Mouse (Mus musculus) heart, embryonic 14.5 days (tissue): ENCODE measurements around the gene Klk9. TPM values are rescaled to one million over a fixed set of nuclear protein-coding genes. Genes with fewer than 3 reads are reported as not detected.

Experiments used
- ATAC-seq: fragments of 200-750 bp; cut with Nextera tagmentation; 2 replicates; pipeline ENCODE4 v1.8.0; 2017; ENCODE audit warnings: low read depth, moderate TSS enrichment; ENCODE audit not compliant: insufficient number of reproducible peaks, insufficient read depth, low FRiP score
- H3K27ac ChIP-seq, 2 experiments: fragments of 200-500 bp in 1 of 2; fragments of 300-500 bp in 1 of 2; sonication (generic) in 1 of 2; replicated peaks in 1 of 2; 2 replicates each; pipeline ENCODE4 v1.5.1; 2012 to 2014; ENCODE audit warnings: low read depth in 2 of 2, low read length in 2 of 2, control low read depth in 1 of 2, mild to moderate bottlenecking in 1 of 2, mixed read lengths in 1 of 2; ENCODE audit not compliant: control insufficient read depth in 1 of 2, insufficient read depth in 1 of 2
- H3K27me3 ChIP-seq: fragments of 300-500 bp; sonication (generic); 2 replicates; pipeline ENCODE4 v1.6.1; 2014; ENCODE audit warnings: mild to moderate bottlenecking, low read length, control low read depth; ENCODE audit not compliant: control insufficient read depth, insufficient read depth
- H3K36me3 ChIP-seq: fragments of 300-500 bp; sonication (generic); 2 replicates; pipeline ENCODE4 v1.6.1; 2014; ENCODE audit warnings: mild to moderate bottlenecking, control low read depth, low read length, mixed read lengths; ENCODE audit not compliant: control insufficient read depth, insufficient read depth
- H3K4me1 ChIP-seq, 2 experiments: fragments of 200-500 bp in 1 of 2; fragments of 300-500 bp in 1 of 2; sonication (generic) in 1 of 2; 2 replicates each; pipeline ENCODE4 v1.6.1; 2012 to 2014; ENCODE audit warnings: low read length in 2 of 2, control low read depth in 1 of 2, mixed read lengths in 1 of 2; ENCODE audit not compliant: control insufficient read depth in 2 of 2, insufficient read depth in 2 of 2
- H3K4me2 ChIP-seq: fragments of 300-500 bp; sonication (generic); 2 replicates; pipeline ENCODE4 v1.6.1; 2014; ENCODE audit warnings: mild to moderate bottlenecking, low read length
- H3K4me3 ChIP-seq, 2 experiments: fragments of 200-500 bp in 1 of 2; fragments of 300-500 bp in 1 of 2; sonication (generic) in 1 of 2; 2 replicates each; pipeline ENCODE4 v1.5.1; 2012 to 2014; ENCODE audit warnings: low read length in 2 of 2, mild to moderate bottlenecking in 2 of 2, control low read depth in 1 of 2, low read depth in 1 of 2, moderate library complexity in 1 of 2; ENCODE audit not compliant: control insufficient read depth in 1 of 2, insufficient read depth in 1 of 2
- H3K9ac ChIP-seq: fragments of 300-500 bp; sonication (generic); 2 replicates; pipeline ENCODE4 v1.6.1; 2014; ENCODE audit warnings: mild to moderate bottlenecking, low read length
- H3K9me3 ChIP-seq: fragments of 300-500 bp; sonication (generic); 2 replicates; pipeline ENCODE4 v1.6.1; 2016; ENCODE audit warnings: low read length, control low read depth; ENCODE audit not compliant: control insufficient read depth
- WGBS: fragments of 180-500 bp; shearing (Covaris S2); extraction: QIAGEN DNeasy Blood & Tissue Kit; methylation state at CpG from one replicate; pipeline ENCODE4 v1.1.7; 2014; 5-methylcytosine and 5-hydroxymethylcytosine counted together
- polyA plus RNA-seq: library from polyadenylated mRNA; unstranded; fragments of >200 nt; fragmentation: Nextera tagmentation; extraction: Ambion mirVana; gene quantifications from 2 replicates; pipeline ENCODE4 v1.2.1, GENCODE M21; 2014

Gene Klk9
- polyA plus RNA-seq = not detected in 2 replicates

DNA sequence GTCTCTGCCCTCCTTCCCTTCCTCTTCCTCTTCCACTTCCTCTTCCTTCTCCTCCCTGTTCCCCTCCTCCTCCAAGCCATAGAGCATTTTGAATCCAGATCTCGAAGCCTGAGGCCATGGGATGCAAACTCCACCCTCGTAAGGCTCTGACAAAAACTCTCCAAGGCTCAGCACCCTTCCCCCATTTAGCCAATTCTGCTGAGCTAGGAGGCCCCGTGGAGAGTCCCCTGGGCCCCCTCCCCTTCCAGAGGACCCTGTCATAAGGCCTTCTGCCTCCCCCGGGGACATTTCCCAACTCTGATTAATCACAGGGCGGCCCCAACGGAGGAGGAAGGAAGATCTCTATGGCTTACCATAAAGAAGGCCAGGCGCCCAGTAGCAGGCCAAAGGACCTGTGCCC lies at the start of gene Klk9:
TSS of gene Klk9 (plus strand) at position 301 of the 400 bp plus-strand sequence.
- no peak within 1 kb of the TSS for H3K9ac ChIP-seq
- WGBS = 66% methylated on average over 7 of the region's 7 CpGs
- ATAC-seq = no peak

DNA sequence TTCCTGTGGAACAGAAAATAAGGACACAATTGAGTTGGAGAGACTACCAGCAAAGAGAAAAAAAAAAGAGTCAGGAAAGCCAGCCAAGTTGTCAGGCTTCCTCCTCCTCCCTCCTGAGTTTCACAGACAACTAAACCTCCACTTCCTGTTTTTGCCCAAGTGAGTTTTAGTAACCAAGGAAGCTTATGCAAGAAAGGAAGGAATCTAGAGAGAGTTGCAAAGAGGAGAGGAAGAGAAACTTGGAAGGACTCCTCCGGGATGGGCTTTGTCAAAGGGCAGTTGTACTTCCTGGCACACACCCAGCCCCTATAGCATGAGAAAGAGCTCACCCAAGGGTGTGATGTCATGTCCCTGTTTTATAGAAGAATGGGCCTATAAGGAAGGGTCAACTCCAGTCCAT lies 43.9 kb upstream of the Klk9 start:
- no peaks in the 10 kb centered on the region for H3K9me3 ChIP-seq
- no peak overlapping the region for H3K4me2 ChIP-seq
- WGBS = 48% methylated on average over 1 of the region's 1 CpGs
- H3K9ac ChIP-seq = no peak overlapping the region
- no peak overlapping the region for H3K4me3 ChIP-seq
- peak overlapping the region; percentile 23 to 44; a peak in 3 of 4 replicates for H3K27ac ChIP-seq
- no peaks in the 10 kb centered on the region for H3K27me3 ChIP-seq
- H3K36me3 ChIP-seq = no peaks in the 10 kb centered on the region
- no peaks in the 10 kb centered on the region for H3K4me1 ChIP-seq
- no peak for ATAC-seq

More for the DNA sequence above, at the start of gene Klk9:
- no peaks in the 10 kb centered on the region for H3K9me3 ChIP-seq
- no peak within 1 kb of the TSS for H3K4me2 ChIP-seq
- H3K4me3 ChIP-seq = no peak within 1 kb of the TSS
- H3K36me3 ChIP-seq = no peaks in the 10 kb centered on the region
- peaks cover 11% of the 10 kb centered on the region for H3K27me3 ChIP-seq
- peaks cover 4 to 7% of the 10 kb centered on the region in 2 experiments; a peak in 2 of 4 replicates for H3K4me1 ChIP-seq
- H3K27ac ChIP-seq = no peak within 1 kb of the TSS

DNA sequence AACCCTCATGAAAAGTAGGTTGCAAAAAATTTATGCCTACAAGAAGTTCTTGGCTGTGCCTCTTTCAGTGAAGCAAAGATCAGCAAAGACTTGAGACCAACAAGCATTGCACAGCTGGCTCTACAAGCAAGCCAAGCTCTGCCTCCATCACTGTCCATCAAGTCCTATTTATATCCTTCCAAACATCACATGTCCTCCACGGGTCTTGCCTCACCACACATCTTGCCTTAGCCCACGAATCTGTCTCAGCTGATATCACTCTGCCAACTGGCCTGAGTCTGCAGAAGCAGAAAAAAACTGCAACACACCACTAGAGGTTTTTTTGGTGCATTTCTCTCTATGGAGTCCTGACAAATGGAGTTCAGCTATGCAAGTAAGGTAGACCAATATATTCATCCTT lies 38.9 kb upstream of the Klk9 start:
- no peaks in the 10 kb centered on the region for H3K36me3 ChIP-seq
- H3K4me1 ChIP-seq = no peaks in the 10 kb centered on the region
- H3K9ac ChIP-seq = no peak overlapping the region
- no peaks in the 10 kb centered on the region for H3K27me3 ChIP-seq
- no peaks in the 10 kb centered on the region for H3K9me3 ChIP-seq
- no peak for ATAC-seq
- H3K4me3 ChIP-seq = no peak overlapping the region
- WGBS = 36% methylated on average over 2 of the region's 2 CpGs
- H3K4me2 ChIP-seq = no peak overlapping the region
- H3K27ac ChIP-seq = no peak overlapping the region

DNA sequence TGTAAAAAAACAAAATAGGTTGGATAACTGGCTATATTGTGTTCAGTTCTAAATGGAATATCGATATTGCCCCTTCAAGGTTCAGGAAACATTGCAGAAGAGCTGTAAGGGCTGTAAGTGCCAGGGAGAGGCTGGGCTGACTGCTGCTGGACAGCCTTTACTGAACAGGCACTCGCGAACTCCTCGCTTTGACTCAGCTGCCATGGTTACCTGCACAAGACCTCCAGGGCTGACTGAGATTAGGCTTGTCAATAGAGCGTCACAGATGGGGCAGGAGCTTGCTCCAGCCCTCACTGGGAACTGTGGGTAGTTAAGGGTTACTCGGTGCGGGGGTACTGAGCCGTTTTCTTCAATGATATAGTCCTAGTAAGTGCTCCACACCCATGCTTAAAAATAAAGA lies 25.2 kb upstream of the Klk9 start:
- no peak overlapping the region for H3K4me2 ChIP-seq
- no peak for ATAC-seq
- H3K4me3 ChIP-seq = no peak overlapping the region
- no peaks in the 10 kb centered on the region for H3K9me3 ChIP-seq
- H3K27ac ChIP-seq = no peak overlapping the region
- H3K4me1 ChIP-seq = no peaks in the 10 kb centered on the region
- WGBS = 30% methylated on average over 8 of the region's 8 CpGs
- no peak overlapping the region for H3K9ac ChIP-seq
- H3K27me3 ChIP-seq = no peaks in the 10 kb centered on the region
- H3K36me3 ChIP-seq = no peaks in the 10 kb centered on the region

DNA sequence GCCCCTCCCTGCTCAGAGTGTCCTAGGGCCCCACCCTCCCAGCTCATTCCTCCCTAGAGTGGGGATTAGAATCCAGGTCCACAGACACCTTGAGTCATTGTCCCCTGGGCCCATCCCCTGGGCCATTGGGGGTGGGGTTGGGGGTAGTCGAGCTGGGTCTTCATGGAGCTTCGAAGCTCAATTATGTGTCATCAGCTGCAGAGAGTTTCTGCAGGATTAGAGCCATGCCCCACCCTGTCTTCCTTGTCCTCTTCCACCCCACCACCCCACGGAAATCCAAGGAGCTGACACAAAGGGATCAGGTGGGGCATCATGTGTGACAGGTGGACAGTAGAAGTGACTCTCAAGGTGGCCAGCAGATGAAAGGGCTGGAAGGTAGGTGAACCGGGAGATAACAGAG lies 23.1 kb upstream of the Klk9 start, which contains the start of gene Klk12:
TSS of gene Klk12 (plus strand) at position 301 of the 400 bp plus-strand sequence.
- Histone ChIP-seq H3K27ac (no peak within 1 kb of the TSS), H3K4me3 (no peak within 1 kb of the TSS), H3K36me3 (no peaks in the 10 kb centered on the region), H3K9me3 (no peaks in the 10 kb centered on the region), H3K4me2 (no peak within 1 kb of the TSS), H3K9ac (no peak within 1 kb of the TSS), H3K27me3 (no peaks in the 10 kb centered on the region), H3K4me1 (no peaks in the 10 kb centered on the region)
- no peak for ATAC-seq
- WGBS = 64% methylated on average over 4 of the region's 4 CpGs

DNA sequence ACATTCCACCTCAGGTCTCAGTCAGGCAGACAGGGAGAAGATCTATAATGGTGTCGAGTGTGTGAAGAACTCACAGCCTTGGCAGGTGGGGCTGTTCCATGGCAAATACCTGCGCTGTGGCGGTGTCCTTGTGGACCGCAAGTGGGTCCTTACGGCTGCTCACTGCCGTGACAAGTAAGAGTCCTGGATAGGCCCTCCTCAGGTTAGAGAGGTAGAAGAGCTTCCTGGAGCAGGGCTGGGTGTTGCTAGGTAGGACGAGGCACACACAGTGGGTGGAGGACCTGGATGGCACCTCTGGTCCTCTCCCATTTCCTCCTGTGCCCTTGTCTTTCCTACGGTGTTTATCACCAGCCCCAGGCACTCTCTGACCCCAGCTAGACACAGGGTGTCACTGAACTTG lies 22.1 kb upstream of the Klk9 start:
- H3K4me2 ChIP-seq = no peak overlapping the region
- H3K27me3 ChIP-seq = no peaks in the 10 kb centered on the region
- H3K27ac ChIP-seq = no peak overlapping the region
- no peak for ATAC-seq
- no peaks in the 10 kb centered on the region for H3K9me3 ChIP-seq
- H3K4me1 ChIP-seq = no peaks in the 10 kb centered on the region
- H3K9ac ChIP-seq = no peak overlapping the region
- H3K36me3 ChIP-seq = no peaks in the 10 kb centered on the region
- 88% methylated on average over 8 of the region's 8 CpGs for WGBS
- no peak overlapping the region for H3K4me3 ChIP-seq

DNA sequence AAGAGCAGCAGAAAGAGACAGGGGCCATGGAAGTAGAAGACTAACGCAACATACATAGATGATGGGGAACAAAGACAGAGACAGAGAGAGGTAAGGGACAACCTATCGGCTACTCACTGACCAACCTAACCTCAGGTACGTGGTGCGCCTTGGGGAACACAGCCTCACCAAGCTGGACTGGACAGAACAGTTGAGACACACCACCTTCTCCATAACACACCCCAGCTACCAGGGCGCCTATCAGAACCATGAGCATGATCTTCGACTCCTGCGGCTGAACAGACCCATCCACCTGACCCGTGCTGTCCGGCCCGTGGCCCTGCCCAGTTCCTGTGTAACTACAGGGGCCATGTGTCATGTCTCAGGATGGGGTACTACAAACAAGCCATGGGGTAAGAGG lies 21.0 kb upstream of the Klk9 start:
- ATAC-seq = no peak
- Histone ChIP-seq H3K4me1 (no peaks in the 10 kb centered on the region), H3K36me3 (no peaks in the 10 kb centered on the region), H3K27me3 (no peaks in the 10 kb centered on the region), H3K4me3 (no peak overlapping the region), H3K9ac (no peak overlapping the region), H3K27ac (no peak overlapping the region), H3K9me3 (no peaks in the 10 kb centered on the region), H3K4me2 (no peak overlapping the region)
- 88% methylated on average over 10 of the region's 10 CpGs for WGBS

DNA sequence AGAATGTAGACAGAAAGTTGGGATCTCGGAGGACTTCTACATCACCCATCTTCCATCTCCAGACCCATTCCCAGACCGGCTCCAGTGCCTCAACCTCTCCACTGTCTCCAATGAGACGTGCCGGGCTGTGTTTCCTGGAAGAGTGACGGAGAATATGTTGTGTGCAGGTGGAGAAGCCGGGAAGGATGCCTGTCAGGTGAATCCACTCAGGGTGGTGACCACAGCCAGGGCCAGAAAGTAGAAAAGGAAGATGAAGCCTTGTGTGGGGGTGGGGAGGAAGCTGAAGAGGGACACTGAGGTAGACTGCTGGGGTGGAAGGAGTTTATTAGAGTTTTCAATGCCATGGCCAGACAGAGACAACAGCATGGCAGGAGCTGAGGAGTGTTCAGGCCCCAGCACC lies 19.8 kb upstream of the Klk9 start:
- Histone ChIP-seq H3K4me1 (no peaks in the 10 kb centered on the region), H3K36me3 (no peaks in the 10 kb centered on the region), H3K4me2 (no peak overlapping the region), H3K4me3 (no peak overlapping the region), H3K9me3 (no peaks in the 10 kb centered on the region), H3K27ac (no peak overlapping the region), H3K9ac (no peak overlapping the region), H3K27me3 (no peaks in the 10 kb centered on the region)
- no peak for ATAC-seq
- 93% methylated on average over 6 of the region's 6 CpGs for WGBS
